Mouse (Mus musculus): Measurements from ENCODE around the gene Fggy.

The Fggy gene

GRCm38 (mm10) chr4:95777839-95778238 lies 220.5 kb downstream of the Fggy start:
- DNase-seq (ENCODE audit: low spot score in 2 of 2) = no peak

DNA sequence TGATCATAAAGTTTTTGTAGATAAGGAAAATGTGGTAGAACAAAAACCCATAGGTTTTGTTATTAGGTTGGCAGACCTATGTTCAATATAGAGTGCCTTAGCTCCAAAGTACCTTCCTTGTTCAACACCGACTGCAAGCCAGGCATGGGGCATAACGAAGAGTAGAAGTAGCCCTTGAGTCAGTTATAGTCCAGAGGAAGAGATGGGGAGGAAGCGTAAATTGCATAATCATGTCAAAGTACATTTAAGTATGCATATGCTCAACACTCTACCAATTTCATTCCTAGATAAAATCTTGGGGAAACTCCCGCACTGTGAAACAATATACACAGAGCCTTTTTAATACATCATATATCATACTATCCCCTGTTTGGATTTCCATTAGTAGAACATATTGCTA lies 221.2 kb downstream of the Fggy start:
- no peak for DNase-seq (ENCODE audit: low spot score in 2 of 2)

GRCm38 (mm10) chr4:95784146-95784895 lies 227.0 kb downstream of the Fggy start:
- no peak for DNase-seq (ENCODE audit: low spot score in 2 of 2)

- no peak for DNase-seq (ENCODE audit: low spot score in 2 of 2)
Measured at GRCm38 (mm10) chr4:95787609-95788008, 230.3 kb downstream of the Fggy start.

GRCm38 (mm10) chr4:95788867-95789266 lies 231.6 kb downstream of the Fggy start:
- DNase-seq (ENCODE audit: low spot score in 2 of 2) = no peak

GRCm38 (mm10) chr4:95791913-95792475 lies 234.7 kb downstream of the Fggy start:
- DNase-seq (ENCODE audit: low spot score in 2 of 2) = no peak

GRCm38 (mm10) chr4:95793647-95794328 lies 236.5 kb downstream of the Fggy start:
- no peak for DNase-seq (ENCODE audit: low spot score in 2 of 2)

DNA sequence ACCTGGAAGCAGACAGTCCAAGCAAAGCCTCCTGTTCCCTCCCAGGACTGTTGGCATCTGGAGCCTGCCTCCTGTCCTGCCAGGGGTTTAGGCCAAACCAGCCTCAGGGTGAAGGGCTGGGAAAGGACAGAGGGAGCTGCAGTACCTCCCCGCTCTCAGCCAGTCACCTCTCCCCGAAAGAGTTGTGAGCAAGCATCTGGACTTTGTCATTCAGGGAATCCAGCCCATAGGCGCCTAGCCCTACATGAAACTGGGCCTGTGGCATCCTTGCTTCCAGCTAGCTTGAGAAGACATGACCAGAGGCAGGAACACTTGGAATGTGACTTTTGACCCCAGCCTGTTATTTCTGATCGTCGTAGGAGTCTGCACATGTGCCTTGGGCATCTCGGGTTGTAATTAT lies 237.3 kb downstream of the Fggy start:
- DNase-seq (ENCODE audit: low spot score in 2 of 2) = no peak

DNA sequence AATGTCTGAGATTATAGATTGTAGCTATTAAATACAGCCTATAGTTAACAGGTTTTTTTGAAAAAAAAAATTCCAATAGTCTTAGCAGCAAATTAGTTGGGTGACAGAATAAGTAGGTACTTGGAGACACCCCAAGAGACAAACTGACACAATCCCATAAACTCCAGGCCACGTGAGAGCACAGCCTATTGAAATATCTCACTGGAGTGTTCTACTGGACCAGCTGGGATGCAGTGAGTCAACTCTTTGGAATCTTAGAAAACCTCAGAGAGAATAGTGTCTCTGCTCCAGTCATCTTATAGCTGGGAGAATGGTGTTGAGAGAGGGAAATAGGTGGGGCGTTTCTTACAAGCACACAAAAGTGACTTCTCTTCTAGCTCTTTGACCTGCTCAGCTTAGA lies 238.0 kb downstream of the Fggy start:
- DNase-seq (ENCODE audit: low spot score in 2 of 2) = no peak

- DNase-seq (ENCODE audit: low spot score in 2 of 2) = no peak
Measured at GRCm38 (mm10) chr4:95819650-95820049, 262.3 kb downstream of the Fggy start.

GRCm38 (mm10) chr4:95821906-95822579 lies 264.7 kb downstream of the Fggy start:
- no peak for DNase-seq (ENCODE audit: low spot score in 2 of 2)

DNA sequence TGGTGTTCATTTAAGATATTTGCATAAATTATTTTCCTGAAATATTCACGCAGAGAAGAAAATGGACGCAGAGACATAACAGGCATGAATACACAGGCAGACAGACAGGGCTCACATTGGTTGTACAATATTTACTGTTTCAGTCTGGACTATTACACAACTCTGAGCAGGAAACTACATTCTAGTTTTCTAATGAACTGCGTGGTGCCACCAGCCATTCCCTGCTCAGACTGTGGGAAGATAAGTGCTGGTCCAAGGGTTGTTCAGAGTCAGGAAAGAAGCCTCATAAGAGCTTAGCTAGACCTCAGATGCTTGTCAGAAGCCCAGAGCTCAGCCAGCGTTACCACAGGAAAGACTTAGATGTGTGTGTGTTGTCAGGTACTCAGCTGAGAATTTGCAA lies 270.9 kb downstream of the Fggy start:
- no peak for DNase-seq (ENCODE audit: low spot score in 2 of 2)

DNA sequence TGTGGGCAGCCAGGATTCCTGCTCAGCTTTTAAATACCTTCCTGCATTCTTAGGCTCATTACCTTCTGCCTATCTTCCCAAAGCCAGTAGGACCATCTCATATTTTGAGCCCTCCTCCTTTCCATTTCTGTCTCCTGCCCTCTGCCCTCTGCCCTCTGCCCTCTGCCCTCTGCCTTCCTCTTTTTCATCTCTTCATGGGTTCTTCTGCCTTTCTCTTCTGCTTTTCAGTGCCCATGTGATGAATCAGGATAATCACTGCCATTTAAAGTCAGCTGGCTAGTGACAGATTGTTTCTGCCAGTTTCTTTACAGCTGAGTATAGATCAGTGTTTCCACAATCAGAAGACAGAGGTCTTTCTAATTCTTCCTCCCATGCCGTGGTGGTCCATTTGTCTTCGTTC lies 273.0 kb downstream of the Fggy start:
- no peak for DNase-seq (ENCODE audit: low spot score in 2 of 2)

DNA sequence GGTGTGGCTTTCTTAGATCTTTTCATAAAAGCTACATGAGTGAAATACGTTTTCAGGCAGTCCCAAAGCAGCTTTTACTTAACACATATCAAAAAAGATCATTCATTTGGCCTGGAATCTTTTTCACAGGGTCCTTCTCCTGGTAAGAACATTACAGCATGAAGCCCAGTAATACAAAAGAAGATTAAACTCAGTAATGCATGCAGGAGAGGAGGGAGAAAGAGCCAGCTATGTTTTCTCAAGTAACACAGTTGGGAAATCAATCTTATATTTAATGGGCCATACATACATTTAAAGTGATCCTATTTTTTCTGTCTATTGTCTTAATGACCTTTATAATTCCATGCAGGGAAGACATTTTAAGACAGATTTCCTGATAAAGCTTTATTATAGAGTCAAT lies 282.6 kb downstream of the Fggy start:
- DNase-seq (ENCODE audit: low spot score in 2 of 2) = no peak

GRCm38 (mm10) chr4:95840389-95841053 lies 283.2 kb downstream of the Fggy start:
- no peak for DNase-seq (ENCODE audit: low spot score in 2 of 2)

DNA sequence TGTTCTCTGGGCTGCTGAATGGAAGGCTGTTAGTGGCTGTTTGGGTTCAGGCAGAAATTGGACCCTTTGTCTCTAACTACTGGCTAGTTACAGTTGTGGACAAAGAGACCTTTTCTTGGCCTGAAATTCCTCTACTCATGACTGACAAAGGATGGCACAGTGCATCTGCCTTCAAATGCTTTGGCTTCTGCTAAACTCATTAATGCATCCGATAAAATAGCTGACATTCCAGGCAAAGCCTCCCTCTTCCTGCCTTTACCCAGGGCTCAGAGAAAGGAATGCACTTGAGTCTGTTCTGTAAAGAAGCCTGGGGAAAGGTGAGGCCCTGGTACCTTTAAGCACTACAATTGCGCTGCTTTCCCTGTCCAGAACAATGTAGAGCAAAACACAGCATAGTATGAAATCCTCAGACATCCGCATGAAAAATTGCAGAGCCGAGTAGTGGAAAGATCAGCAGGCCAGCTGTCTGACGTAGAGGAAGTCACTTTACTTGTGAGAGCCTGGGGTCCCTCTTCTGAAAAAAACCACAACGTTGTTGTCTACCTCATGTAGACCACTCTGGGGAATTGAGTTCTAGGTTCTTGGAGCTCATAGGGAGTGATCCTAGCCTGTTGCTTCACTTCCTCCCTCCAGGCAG lies 288.8 kb downstream of the Fggy start:
- DNase-seq (ENCODE audit: low spot score in 2 of 2) = no peak

GRCm38 (mm10) chr4:95847219-95847618 lies 289.9 kb downstream of the Fggy start:
- DNase-seq (ENCODE audit: low spot score in 2 of 2) = no peak

DNA sequence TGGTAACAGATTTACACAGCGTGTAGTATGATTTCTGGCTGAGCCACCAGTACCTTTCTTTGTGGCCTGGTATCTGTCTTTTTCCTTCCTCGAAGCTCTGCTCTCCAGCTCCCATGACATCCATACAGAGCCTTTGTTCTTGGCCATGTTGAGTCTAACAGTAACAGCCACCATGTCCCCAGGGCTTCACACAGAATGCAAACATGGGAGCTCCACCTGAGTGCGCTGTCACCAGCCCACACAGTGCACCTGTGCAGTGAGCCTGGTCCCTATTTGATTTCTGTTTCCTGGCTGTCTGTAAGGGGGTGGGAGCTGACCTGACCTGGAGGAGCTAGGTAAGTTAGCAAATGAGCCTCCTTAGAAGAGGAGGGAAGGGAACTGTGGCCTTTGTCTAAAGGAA lies 290.4 kb downstream of the Fggy start:
- DNase-seq (ENCODE audit: low spot score in 2 of 2) = no peak

GRCm38 (mm10) chr4:95849497-95849896 lies 292.2 kb downstream of the Fggy start:
- DNase-seq (ENCODE audit: low spot score in 2 of 2) = no peak

- DNase-seq (ENCODE audit: low spot score in 2 of 2) = no peak
Measured at GRCm38 (mm10) chr4:95850044-95850739, 292.9 kb downstream of the Fggy start.

GRCm38 (mm10) chr4:95852257-95852656 lies 294.9 kb downstream of the Fggy start:
- DNase-seq (ENCODE audit: low spot score in 2 of 2) = no peak
